Mouse (Mus musculus) R1 (cell line): Measurements from ENCODE around the gene Trim71.

Source experiments
- DNase-seq: peaks from one replicate; pipeline ENCODE4 v3.0.0-alpha.2; 2018; ENCODE audit warnings: low read depth, low spot score

Gene Trim71

GRCm38 (mm10) chr9:114563761-114564606, at the start of gene Trim71:
Trim71 (minus strand) TSS chr9:114564369.
- peak; percentile 94 for DNase-seq

GRCm38 (mm10) chr9:114613026-114613425, 48.9 kb upstream of the Trim71 start:
- DNase-seq: peak; percentile 39

- DNase-seq: peak; percentile 79
These were observed 48.4 kb upstream of the Trim71 start for GRCm38 (mm10) chr9:114612566-114612965.

- DNase-seq: peak; percentile 63
These were observed 46.1 kb upstream of the Trim71 start for GRCm38 (mm10) chr9:114610266-114610665.

GRCm38 (mm10) chr9:114603876-114604540, 39.8 kb upstream of the Trim71 start:
- DNase-seq: no peak

GRCm38 (mm10) chr9:114601096-114601495, 36.9 kb upstream of the Trim71 start:
- no peak for DNase-seq

- no peak for DNase-seq
These were observed 20.8 kb upstream of the Trim71 start for GRCm38 (mm10) chr9:114585017-114585345.

GRCm38 (mm10) chr9:114584183-114585016, 20.2 kb upstream of the Trim71 start:
- DNase-seq: peak; percentile 99

GRCm38 (mm10) chr9:114583812-114584182, 19.6 kb upstream of the Trim71 start:
- DNase-seq: no peak

GRCm38 (mm10) chr9:114578646-114579045, 14.5 kb upstream of the Trim71 start:
- DNase-seq: peak; percentile 40

- DNase-seq: no peak
These were observed 11.8 kb upstream of the Trim71 start for GRCm38 (mm10) chr9:114576001-114576400.

GRCm38 (mm10) chr9:114573528-114573927, 9.4 kb upstream of the Trim71 start:
- peak; percentile 48 for DNase-seq

- peak; percentile 91 for DNase-seq
These were observed 4.7 kb upstream of the Trim71 start for GRCm38 (mm10) chr9:114568682-114569474.

GRCm38 (mm10) chr9:114564667-114565066, 498 bp upstream of the Trim71 start:
- peak; percentile 66 for DNase-seq

GRCm38 (mm10) chr9:114562919-114563751, 1.0 kb downstream of the Trim71 start:
- peak; percentile 81 for DNase-seq

- DNase-seq: no peak
These were observed 1.9 kb downstream of the Trim71 start for GRCm38 (mm10) chr9:114562031-114562918.

GRCm38 (mm10) chr9:114561671-114561971, 2.5 kb downstream of the Trim71 start:
- DNase-seq: peak; percentile 61

GRCm38 (mm10) chr9:114560771-114561670, 3.1 kb downstream of the Trim71 start:
- no peak for DNase-seq

- DNase-seq: no peak
These were observed 4.0 kb downstream of the Trim71 start for GRCm38 (mm10) chr9:114560141-114560540.
